Mouse (Mus musculus): ENCODE measurements at regions not wholly inside any gene's neighbourhood (a gene's known extent, or its start where the extent isn't known, plus 50 kb on each side); places are given as distances from the start of the nearest gene placed in this dataset.
A peak's percentile ranks its signal among the peaks of the same experiment; 100 is the strongest.

DNA sequence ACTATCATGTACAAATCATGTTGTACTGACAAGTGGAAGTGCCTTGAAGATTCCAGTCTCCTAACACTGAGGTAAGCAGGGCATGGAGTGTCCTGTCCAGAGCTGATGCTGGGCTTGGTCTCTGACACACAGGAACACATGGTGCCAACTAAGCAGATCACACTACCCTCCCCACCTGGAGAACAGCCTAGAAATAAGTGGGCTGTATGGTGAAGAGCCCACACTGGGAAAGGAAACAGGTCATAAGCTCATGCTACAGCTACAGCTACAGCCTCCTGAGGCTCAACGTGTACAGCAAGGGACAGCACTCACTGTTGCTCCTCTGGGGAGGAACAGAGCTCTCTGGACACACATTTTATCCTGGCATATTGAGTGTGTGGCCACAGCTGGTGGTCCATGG, 89.8 kb upstream of the Atp1a1 start:
- DNase-seq (ENCODE audit: low spot score in 2 of 2), result no peak

DNA sequence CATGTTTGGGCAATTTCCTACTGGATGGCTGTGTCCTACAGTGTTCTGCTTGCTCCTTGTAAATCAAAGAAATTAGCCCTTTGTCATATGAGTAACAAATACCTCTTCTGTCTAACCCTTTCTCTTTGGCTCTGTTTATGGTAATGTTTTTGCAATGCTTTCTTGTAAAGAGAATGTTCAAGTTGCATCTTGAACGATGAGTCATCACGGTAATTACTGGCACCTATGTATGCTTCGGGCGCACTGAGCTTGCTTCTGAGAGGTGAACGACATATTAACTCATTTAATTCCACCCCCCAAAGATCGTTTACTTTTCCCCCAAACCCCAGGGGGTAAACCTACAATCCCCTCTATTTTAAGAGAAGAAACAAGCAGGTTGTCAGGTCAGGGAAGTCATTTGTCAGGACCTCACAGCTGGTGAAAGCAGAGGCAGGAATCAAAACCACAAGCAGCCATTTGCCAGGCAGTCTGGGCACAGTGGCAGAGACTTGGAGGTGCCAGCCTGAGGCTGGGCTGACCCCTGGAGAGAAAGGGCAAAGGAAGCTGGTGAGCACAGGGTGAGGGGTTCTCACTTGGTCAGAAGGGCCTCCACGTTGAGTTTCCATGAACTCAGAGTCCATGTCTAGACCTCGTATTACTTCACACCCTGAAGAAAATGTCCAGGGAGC, 87.6 kb upstream of the Atp1a1 start:
- DNase-seq (ENCODE audit: low spot score in 2 of 2), result no peak

DNA sequence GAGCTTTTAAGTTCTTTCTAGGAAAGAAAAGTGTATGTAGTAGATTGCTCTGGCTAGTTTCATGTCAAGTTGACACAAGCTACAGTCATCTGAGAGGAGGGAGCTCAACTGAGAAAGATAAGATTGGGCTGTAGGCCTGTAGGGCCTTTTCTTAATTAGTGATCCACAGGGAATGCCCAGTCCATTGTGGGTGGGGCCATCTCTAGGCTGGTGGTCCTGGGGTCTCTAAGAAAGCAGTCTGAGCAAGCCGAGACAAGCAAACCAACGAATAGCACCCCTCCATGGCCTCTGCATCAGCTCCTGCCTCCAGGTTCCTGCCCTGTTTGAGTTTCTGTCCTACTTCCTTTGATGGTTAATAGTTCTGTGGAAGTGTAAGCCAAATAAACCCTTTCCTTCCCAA, 86.3 kb upstream of the Atp1a1 start:
- DNase-seq (ENCODE audit: low spot score in 2 of 2), result no peak

DNA sequence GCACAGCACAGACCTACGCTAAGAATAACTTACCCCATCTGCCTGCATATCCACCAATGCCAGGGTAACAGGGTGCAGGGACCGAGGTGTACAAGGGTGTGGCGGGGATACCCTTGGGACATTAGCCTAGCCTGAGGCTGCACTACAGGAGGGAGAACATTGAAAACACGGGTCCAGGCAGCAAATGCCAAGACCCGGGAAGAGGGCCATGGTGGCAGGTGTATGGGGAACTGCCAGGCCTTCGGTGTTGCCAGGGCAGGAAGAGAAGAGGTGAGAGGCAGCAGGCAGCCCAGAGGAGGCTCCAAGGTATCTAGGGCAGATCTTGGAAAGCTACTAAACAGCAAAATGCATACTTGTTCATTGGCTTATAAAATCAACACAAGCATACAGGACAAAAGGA, 85.7 kb upstream of the Atp1a1 start:
- DNase-seq (ENCODE audit: low spot score in 2 of 2), result no peak

DNA sequence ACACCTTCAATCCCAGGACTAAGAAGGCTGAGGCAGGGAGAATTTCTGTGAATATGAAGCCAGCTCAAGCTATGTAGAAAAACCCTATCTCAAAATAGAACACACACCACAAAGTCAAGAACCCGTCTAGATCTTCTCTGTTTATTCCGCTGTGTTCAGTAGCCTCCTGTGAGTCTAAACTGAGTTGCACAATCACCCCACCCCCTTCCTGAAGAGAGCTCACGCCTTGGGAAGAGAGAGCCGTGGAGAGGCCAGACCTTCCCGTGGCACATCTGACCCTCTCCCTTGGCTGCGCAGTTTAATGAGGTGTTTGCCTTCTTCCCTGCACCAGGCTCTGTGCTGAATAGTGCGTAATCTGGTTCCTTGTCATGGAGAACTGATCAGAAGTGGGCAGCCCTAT, 80.7 kb upstream of the Atp1a1 start:
- DNase-seq (ENCODE audit: low spot score in 2 of 2), result no peak

DNA sequence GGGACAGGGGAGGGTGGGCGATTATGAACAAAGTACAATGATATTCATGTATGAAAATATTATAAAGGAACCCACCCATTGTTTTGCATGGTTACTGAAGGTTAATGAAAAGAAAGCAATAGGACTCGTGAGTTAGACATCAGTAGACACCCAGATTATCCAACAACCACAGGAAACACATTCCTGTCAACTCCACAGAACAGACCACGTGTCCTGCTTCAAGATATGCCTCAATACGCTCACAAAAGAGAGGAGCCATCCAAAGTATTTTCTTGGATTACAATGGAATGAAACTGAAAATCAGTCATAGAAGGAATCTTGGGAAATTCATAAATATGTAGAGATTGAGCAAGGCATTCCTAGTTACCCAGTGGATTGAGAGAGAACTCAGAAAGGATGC, 68.5 kb upstream of the Atp1a1 start:
- DNase-seq (ENCODE audit: low spot score in 2 of 2), result no peak

DNA sequence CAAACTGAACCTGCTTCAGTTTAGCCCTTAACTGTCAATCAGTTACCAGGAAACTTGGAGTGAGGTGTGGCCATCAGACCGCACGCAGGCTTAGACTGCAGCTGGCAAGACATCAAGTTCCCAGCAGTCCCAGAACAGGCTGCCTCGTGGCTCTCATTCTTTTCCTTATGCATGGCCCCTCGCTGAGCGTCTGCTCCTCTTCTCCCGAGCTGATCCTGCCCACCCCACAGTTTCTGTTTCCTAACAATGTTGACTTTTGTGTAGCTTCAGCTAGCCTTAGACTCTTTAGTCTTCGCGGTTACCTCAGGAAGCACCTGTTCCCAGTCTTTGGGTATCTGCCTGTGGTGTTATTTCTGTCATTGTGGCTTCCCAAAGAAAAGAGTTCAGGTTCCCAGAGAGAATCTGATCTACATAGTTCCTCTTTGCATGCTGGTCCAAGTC, 66.1 kb upstream of the Atp1a1 start:
- DNase-seq (ENCODE audit: low spot score in 2 of 2), result no peak

DNA sequence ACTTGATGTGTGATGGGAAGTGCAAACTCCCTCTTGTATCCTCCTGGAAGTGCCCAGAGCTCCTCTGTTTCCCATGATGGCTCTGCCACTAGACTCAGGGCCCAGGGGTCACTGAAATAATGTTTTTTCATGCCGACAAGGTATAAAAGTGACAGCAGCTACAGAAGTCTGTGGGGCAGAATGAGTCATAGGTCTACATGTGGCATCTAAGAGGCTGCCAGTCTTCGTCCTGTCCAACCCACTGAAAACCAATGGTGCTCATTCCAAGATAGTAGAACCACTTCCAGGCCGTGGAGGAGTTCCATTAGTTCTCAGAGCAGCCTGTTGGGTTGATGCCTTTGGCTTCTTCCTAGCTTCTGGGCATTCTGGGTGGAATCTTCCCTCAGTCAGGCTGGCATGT, 65.3 kb upstream of the Atp1a1 start:
- DNase-seq (ENCODE audit: low spot score in 2 of 2), result no peak

DNA sequence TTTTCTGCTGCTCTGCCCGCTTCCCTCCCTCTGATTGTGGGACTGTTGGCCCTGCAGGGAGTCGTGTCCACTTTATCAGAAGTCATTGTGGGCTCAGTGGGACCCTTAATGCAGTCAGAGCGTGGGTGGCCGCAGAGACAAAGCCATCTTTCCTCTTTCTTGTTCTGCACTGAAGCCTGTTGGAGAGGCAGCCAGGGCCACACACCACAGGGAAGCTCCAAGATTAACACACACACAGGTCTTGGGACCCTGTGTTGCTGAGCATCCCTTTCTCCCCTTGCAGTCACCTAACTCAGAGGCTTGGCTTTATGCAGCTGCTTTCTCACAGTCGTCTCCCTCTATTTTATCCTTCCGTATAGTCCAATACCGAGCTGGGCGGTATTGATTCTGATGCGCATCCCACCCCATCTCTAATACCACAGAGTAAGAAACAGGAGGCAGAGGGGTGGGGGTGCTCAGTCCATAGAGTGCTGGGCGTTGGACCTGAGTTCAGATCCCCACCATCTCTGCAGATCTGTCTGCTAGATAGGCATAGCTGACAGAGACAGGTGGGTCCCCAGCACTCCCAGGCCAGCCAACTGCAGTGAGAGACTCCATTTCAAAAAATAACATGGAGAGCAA, 63.4 kb upstream of the Atp1a1 start:
- DNase-seq (ENCODE audit: low spot score in 2 of 2), result no peak

DNA sequence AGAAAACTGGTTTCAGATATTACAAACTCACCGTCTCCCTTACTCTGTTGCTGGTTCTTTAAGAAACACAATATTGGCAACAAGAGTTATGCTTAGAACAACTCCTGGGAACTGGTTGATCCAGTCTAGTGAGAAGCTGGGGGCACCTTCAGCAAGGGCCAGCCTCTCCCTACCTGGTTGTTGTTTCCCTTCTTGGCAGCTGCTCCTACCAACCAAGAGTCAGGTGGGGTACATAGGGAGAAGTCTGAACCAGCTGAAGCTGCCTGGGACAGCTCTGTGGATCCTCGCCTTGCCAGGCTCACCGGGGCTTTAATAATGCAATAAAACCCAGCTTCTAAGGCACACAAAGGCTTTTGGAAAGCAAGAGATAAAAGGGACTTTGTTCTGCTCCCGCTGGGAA, 62.7 kb upstream of the Atp1a1 start:
- DNase-seq (ENCODE audit: low spot score in 2 of 2), result no peak

DNA sequence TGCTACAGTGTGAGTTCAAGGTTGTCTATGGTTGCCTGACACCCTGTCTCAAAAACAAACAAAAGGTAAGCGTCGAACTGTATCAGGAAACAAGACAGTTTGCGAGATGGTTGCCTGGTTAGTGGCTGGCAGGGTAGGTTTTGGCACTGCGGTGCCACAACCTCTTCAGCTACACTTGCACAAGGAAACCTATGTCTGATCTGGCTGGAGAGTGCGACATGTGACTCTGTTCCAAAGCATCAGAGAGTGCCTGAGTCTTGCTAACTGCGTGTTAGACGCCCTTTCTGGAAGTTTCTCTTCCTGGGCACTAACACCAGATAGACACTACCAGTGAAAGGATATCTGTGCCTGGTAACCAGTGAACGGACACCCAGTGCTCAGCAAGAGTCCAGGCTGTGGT, 62.1 kb upstream of the Atp1a1 start:
- no peak for DNase-seq (ENCODE audit: low spot score in 2 of 2)

DNA sequence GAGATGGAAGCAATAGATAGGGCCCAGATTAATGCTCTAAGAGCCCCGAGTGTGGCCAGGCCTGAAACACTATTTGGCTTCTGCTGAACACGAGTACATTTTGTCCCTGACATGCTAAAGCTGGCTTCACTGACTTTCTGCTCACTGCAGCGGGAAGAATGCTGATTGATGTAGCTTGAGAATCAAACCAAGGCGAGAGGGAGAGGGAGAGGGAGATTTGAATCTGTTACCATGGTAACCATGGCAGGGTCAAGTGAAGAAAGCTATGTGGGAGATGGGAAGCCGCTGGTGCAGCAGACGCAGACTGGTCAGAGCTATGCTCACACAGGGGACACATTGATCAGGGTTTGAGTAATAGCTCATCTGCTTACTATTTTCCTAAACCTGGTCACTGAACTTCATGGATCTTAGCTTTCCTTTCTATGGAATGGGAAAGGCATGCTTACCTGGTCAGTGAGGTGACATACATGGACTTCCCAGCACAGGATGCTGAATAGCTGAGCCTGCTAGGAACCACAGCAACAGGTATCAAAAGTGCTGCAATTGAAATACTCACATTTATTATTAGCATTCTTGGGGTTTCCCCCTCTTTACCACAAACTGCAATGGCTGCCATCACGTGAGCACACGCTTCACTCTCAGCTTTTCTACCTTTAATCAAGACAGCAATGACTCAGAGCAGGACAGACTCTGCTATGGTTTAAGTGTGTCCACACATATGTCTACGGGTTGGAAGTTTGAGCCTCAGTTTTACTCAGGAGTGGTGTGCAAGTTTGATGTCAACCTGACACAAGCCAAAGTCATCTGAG, 56.9 kb upstream of the Atp1a1 start:
- DNase-seq (ENCODE audit: low spot score in 2 of 2), result peak in 1 of 2 experiments; percentile 3

DNA sequence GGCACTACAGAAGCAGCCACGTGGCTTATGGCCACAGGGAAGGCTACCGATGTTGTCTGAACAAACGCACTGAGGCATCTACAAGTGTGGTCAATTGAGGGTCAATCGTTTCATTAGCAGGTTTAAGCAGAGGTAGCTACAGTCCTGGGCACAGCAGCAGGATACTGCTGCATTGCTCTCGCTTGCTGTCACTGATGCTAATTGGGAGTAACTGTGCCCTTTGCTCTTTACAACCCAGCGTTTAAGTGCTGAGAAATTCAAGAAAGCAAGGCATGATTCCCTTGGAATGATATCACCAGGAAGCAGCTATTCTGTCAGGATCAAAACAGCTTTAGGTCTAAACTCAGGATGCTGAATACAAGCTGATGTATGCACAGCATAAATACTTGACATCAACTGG, 56.2 kb upstream of the Atp1a1 start:
- no peak for DNase-seq (ENCODE audit: low spot score in 2 of 2)

DNA sequence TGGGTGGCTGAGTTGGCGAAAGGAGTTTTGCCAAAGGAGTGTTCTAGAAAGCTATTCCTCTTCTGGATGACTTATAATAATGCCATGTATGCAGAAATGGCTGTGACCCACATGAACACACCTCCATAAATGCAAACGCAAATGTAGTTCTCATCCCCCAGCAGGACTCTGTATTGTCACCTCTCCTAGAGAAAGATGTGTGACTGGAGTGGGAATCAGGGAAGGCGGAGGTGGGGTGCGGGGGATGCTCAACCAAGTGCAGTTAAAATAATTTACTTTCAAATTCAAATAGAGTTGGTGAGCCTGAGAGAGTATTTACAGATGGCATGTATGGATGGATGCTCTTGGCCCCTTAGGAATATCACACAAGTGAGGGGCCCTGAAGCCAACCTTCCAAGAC, 55.7 kb upstream of the Atp1a1 start:
- DNase-seq (ENCODE audit: low spot score in 2 of 2), result no peak

DNA sequence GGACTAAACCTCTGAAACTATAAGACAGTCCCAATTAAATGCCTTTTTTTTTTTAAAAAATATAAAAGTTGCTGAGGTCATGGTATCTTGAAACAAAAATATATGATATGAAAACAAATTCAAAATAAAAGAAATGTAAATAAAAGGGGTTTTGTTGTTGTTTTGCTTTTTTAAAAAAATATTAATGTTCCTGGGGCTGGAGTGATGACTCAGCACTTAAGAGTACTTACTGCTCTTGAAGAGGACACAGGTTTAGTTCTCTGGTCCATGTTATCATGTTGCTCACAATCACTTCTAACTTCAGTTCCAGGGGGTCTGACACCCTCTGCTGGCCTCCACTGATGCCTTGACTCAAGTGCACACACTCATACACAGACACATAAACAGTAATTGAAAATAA, 53.5 kb upstream of the Atp1a1 start:
- DNase-seq (ENCODE audit: low spot score in 2 of 2), result no peak

DNA sequence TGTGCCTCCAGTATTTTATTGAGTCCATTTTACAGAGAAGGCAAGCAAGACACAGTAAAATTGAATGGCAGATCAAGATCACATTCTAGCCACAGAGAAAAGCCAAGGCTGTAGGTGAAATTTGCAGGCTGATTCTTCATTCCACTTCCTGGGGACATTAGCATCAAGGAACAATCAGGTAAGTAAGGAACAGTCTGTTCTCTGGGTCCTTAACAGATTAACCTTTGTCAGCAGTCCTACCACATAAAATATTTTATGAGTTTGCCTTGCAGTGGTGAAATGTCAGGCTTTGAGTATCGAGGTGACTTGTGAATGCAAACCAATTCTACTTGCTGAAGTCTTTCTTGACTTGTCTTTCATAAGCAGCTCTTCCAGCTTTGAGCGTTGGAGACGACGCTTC, 50.2 kb upstream of the Atp1a1 start:
- DNase-seq (ENCODE audit: low spot score in 2 of 2), result no peak
